Mouse (Mus musculus): ENCODE data around the gene Pde8a.
"Not testable (repeated sequence)": the region's sequence is repeated elsewhere in the genome, so short reads cannot be mapped to it uniquely, and the experiment has no call there.

The Pde8a gene

GRCm38 (mm10) chr7:81213347-81214152 is at the start of gene Pde8a:
Pde8a (plus strand) TSS chr7:81213596.
- in situ Hi-C loops (cut with MboI, MseI), result no loop called here

DNA sequence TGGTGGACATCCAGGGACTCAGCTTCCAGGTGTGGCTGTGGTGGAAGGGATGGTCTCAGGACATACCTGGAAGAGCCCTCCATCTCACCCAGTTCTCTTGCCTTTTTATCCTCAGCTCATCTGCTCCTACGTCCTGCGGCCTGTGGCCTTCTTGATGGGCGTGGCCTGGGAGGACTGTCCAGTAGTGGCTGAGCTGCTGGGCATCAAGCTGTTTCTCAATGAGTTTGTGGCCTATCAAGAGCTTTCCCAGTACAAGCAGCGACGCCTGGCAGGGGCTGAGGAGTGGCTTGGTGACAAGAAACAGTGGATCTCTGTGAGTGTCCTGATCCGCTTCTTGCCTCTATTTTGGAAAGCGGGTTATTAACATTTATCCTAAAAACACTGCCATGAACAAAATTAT is 49.0 kb upstream of the Pde8a start:
- in situ Hi-C loops (cut with MboI, MseI), result loop anchor here (5.0 to 10.0 kb wide), 2 partner anchors 150 to 178 kb away; no protein-coding TSS in a partner anchor

DNA sequence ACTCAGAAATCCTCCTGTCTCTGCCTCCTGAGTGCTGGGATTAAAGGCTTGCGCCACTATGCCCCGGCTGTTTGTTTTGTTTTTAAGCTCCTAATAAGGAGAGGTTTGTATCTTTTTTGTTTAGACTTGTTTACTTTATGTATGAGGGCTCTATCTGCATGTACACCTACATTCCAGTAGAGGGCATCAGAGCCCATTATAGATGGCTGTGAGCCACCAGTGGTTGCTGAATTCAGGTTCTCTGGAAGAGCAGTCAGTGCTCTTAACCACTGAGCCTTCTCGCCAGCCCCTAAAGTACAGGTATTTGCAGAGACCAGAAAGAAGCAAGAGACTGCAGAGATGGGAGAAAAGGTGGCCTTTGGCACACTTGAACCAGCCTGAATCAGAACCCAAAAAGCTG is 46.3 kb upstream of the Pde8a start:
- in situ Hi-C loops (cut with MboI, MseI), result loop anchor here (10.0 kb wide), 1 partner anchor 148 kb away; no protein-coding TSS in a partner anchor

DNA sequence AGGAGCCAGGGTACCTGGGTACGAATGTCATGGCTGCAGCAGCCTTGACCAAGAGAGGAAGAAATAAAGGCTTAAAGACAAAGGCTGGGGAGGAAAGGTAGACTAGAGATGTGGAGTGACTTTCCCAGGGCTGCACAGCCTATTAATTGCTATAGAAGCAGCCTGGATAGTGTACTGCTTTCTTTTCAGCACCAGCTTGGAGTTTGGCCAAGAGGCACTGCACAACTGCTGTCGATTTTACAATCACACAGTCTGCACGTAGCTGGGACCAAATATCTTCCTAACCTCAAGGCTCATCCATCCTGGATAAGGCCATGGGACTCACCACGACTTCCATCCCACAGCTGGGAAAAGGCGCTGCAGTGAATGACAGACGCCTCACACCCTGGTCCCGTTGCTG is 44.0 kb upstream of the Pde8a start:
- in situ Hi-C loops (cut with MboI, MseI), result loop anchor here (10.0 kb wide), 1 partner anchor 145 kb away; no protein-coding TSS in a partner anchor

DNA sequence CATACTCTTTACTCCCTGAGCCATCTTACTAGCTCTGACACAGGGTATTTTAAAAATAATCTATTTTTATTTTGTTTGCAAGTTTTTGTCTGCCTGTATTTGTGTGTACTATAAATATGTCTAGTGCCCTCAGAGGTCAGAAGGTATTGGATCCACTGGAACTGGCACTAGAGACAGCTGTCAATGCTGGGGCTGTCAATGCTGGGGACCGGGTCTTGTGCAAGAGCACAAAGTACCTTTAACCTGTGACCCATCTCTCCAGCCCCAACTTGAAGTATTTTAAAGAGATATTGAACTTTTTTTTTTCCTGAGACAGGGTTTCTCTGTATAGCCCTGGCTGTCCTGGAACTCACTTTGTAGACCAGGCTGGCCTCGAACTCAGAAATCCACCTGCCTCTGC is 39.5 kb upstream of the Pde8a start:
- in situ Hi-C loops (cut with MboI, MseI), result loop anchor here (5.0 kb wide), 1 partner anchor 33 kb away; no protein-coding TSS in a partner anchor

DNA sequence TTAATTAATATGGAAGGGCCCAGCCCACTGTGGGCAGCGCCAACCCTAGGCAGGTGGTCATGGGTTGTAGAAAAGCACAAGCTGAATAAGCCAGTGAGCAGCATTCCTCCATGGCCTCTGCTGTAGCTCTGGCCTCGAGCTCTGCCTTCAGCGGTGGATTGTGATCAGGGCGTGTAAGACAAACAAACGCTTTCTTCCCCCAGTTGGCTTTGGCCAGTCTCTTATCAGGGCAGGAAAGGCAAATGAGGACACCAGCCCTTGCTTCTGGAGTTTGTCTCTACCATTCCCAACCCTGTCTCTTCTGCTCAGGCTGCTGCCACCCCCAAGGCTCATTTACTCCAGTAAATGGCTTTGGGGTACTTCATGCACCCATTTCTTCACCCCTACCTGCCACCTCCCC is 38.7 kb upstream of the Pde8a start:
- in situ Hi-C loops (cut with MboI, MseI), result loop anchor here (5.0 kb wide), 1 partner anchor 33 kb away; no protein-coding TSS in a partner anchor

DNA sequence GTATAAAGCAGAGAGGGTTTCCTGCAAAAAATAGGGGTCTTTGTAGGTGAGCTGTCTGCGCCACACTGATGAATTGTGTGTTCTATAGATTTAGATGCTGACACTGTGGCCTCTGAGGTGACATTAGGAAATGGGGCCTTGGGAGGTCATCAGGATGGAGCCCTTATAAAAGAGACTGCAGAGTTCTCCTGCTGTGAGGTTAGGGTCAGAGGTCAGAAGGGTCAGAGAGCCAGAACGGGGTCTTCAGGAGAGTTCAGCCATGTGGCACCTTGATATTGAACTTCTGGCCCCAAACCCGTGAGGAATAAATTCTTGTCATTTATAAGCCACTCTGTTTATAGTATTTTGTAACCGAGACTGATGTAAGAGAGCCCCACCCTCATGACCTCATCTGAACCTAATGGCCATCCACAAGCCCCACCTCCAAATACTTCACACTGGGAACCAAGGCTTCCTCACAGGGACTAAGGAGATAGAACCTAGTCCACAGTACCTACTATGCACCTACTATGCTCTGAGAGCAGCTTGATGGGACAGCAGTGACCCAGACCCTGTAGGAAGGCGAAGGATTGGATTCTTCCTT is 37.1 kb upstream of the Pde8a start:
- in situ Hi-C loops (cut with MboI, MseI), result no loop called here

DNA sequence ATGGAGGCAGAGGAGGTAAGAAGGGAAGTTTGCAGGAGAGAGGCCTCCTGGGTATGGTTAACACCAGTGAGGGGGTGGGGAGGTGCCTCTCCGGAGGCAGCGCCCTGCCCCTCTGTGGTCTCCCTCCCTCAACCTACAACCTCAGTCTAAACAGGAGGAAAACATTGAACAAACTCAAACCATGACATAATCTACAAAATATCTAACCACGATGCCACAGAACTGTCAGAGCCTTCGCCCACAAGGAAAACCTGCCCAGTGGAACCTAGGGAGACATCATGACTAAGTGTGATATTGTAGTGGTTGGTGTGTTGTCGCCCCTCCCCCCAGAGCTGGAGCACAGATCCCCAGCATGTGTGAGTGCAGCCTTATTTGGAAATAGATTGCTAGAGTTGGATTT is 33.9 kb upstream of the Pde8a start:
- in situ Hi-C loops (cut with MboI, MseI), result no loop called here

DNA sequence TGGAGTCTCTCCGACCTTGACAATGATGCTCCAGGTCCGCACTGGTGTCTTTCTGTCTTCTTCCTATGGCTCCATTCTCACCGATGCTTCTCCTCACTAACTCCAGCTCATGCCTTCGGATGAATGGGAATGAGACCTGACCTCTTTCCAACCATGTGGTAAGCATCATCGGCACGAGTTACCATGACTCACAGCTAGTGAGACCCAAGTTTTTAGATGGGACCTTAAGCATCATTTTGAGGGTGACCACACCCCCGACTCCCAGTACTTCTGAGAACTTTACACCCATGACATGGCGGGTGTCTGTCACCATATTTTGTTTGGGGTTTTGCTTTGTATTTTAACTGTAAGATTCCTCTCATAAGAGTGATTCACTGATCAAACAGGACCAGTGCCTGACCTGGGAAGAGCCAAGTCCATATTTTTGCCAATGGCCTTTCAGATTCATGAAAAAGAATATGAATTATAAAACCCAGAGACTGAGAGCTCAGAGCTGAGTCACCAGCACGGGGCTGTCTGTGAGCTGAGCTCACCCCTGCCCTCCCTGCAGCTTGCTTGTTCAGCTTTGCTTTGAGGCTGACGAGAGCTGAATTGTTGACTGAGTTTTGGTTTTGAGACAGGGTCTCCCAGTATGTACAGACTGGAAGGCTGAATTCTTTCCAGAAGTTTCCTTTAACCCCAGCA is 30.8 kb upstream of the Pde8a start:
- in situ Hi-C loops (cut with MboI, MseI), result no loop called here

DNA sequence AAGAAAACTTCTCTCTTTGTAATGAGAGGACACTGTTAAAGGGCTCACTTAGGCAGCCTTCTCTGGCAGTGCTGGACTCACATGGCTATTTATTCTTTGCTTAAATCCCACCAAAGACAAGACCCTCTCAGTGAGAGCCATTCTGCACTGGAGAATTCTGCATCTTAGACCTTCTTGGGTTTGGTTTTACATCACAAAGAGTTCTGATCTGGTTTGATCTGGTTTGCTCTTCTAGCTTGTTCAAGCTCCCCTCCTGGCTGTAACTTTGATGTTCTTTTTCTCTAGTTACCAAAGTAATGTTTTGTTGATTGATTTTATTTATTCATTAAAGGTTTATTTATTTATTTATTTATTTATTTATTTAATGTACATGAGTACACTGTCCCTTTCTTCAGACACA is 30.2 kb upstream of the Pde8a start:
- in situ Hi-C loops (cut with MboI, MseI), result no loop called here

- in situ Hi-C loops (cut with MboI, MseI), result no loop called here
These were observed 29.3 kb upstream of the Pde8a start for GRCm38 (mm10) chr7:81184136-81184535.

GRCm38 (mm10) chr7:81184651-81185050 is 28.7 kb upstream of the Pde8a start:
- in situ Hi-C loops (cut with MboI, MseI), result no loop called here

DNA sequence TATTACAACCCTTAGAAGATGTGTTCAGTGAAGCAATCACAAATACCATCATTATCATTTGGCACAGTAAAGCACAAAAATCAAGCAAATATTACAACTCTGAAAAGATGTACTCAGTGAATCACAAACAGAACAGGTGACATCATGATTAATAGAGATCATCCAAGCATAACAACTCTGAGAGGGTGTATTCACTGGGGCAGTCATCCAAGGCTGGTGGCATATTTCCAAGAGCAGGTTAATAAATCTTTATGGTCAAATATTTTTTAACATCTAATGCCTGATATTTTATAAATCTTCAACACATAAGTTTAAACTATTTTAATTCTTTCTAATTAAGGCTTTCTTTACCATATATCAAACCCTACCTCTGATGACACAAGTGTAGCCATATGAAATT is 27.4 kb upstream of the Pde8a start:
- in situ Hi-C loops (cut with MboI, MseI), result not testable (repeated sequence)

DNA sequence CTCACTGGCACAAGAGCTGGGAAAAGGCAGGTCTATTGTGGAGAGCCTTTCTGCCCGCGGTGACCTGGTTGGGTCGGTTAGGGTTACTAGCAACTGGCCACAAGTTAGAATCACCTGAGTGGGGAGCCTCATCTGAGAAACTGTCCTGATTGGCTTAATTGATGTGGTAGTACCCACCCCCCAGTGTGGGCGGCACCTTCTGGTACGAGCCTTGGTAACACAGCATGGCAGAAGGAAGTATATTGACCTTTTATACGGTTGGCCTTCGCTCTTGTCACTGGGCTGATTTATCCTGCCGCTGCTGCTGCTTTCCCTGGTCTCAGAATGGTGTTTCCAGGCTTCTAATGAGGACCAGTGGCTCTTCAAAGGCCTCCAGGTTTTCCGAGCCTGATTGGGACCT is 24.2 kb upstream of the Pde8a start:
- in situ Hi-C loops (cut with MboI, MseI), result no loop called here

- in situ Hi-C loops (cut with MboI, MseI), result no loop called here
These were observed 17.9 kb upstream of the Pde8a start for GRCm38 (mm10) chr7:81195509-81195908.

DNA sequence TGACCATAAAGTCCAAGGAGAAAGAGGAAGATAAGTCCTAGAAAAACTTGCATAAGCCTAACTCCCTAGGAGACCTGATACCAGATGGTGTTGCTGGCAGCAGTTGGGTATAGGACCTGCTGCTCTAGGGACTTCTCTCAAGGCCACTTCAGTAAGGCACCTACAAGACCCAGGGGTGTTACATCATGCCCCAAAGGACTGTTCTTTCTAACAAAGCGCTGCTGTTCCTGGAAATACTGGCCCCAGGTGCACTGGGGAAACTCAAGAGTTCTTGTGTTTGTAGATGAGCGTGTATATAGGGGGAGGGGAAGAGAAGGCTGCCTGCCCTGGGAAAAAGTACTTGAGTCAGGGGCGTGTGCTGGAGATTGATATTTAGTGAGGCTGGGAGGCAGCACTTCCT is 16.6 kb upstream of the Pde8a start:
- in situ Hi-C loops (cut with MboI, MseI), result no loop called here

GRCm38 (mm10) chr7:81198538-81198937 is 14.9 kb upstream of the Pde8a start:
- in situ Hi-C loops (cut with MboI, MseI), result no loop called here

GRCm38 (mm10) chr7:81199109-81199508 is 14.3 kb upstream of the Pde8a start:
- in situ Hi-C loops (cut with MboI, MseI), result no loop called here

- in situ Hi-C loops (cut with MboI, MseI), result no loop called here
These were observed 13.6 kb upstream of the Pde8a start for GRCm38 (mm10) chr7:81199757-81200156.

GRCm38 (mm10) chr7:81202389-81202788 is 11.0 kb upstream of the Pde8a start:
- in situ Hi-C loops (cut with MboI, MseI), result no loop called here

DNA sequence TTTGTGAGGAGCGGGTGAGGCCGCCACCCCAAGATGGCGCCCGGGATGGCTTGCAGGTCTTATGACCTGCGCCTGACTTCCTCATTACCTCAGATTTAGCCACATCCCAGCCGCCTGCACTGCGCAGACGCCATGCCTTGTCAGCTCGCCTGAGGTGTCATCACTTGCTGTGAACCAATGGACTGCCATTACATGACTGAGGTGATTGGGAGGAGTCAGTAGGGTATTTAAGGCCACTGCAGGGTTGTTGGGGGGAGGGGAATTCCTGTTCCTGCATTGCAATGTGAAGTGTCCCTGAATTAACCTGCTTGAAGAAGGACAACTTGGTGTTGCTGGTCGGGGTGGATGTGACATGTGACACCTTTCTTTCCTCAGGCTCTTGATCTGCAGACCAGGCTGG is 9.8 kb upstream of the Pde8a start:
- in situ Hi-C loops (cut with MboI, MseI), result not testable (repeated sequence)

GRCm38 (mm10) chr7:81208944-81209343 is 4.5 kb upstream of the Pde8a start:
- in situ Hi-C loops (cut with MboI, MseI), result loop anchor here (5.0 kb wide), 1 partner anchor 37 kb away; no protein-coding TSS in a partner anchor

Data from regulatory T cell (primary cell).